Mouse (Mus musculus): ENCODE measurements around the gene Pus7. TPM values are rescaled to one million over a fixed set of nuclear protein-coding genes. Genes with fewer than 3 reads are reported as not detected.
A peak's percentile ranks its signal among the peaks of the same experiment; 100 is the strongest.

Gene Pus7
- total and polyA plus RNA-seq, 3 experiments = 95.8 to 142 TPM; not detected in 1

GRCm38 (mm10) chr5:23736366-23736765, 47.1 kb downstream of the Pus7 start:
- H3K4me3 ChIP-seq (ENCODE audit: control insufficient read depth in 1 of 2, insufficient read depth in 1 of 2, low read depth in 2 of 2, low read length in 2 of 2) = no peak overlapping the region
- no peak for DNase-seq (ENCODE audit: low read depth, low spot score)
- H3K27ac ChIP-seq (ENCODE audit: control insufficient read depth, low read depth, low read length) = no peak overlapping the region
- H3K4me1 ChIP-seq (ENCODE audit: control insufficient read depth in 1 of 2, insufficient read depth in 2 of 2, low read length in 2 of 2) = peaks cover 2 to 5% of the 10 kb centered on the region in 2 experiments
- TF ChIP-seq JUND (IDR thresholded peaks at IDR 0.05; ENCODE audit: low read depth, low read length) (no peak), MXI1 (IDR thresholded peaks at IDR 0.05; ENCODE audit: low read depth, low read length) (no peak), POLR2AphosphoS2 (IDR thresholded peaks at IDR 0.05; ENCODE audit: low read length) (no peak), ZKSCAN1 (IDR thresholded peaks at IDR 0.05; ENCODE audit: low read depth, low read length) (no peak), GABPA (IDR thresholded peaks at IDR 0.05; ENCODE audit: low read depth, low read length) (no peak), RCOR1 (IDR thresholded peaks at IDR 0.05; ENCODE audit: low read depth, low read length) (no peak), MAFK (IDR thresholded peaks at IDR 0.05; ENCODE audit: borderline replicate concordance, low read depth, low read length) (no peak), USF2 (IDR thresholded peaks at IDR 0.05; ENCODE audit: borderline replicate concordance in 1 of 2, insufficient read depth in 1 of 2, low read depth in 1 of 2, low read length in 2 of 2) (no peak), TAL1 (IDR thresholded peaks at IDR 0.05; ENCODE audit: low read length) (no peak), RAD21 (IDR thresholded peaks at IDR 0.05; ENCODE audit: low read depth, low read length) (no peak)
- no peaks in the 10 kb centered on the region for H3K79me2 ChIP-seq (ENCODE audit: control insufficient read depth, insufficient read depth, low read length, poor library complexity)
- H3K27me3 ChIP-seq (ENCODE audit: control insufficient read depth in 1 of 2, insufficient read depth in 2 of 2, low read length in 2 of 2) = no peaks in the 10 kb centered on the region
- no peak overlapping the region for H3K9ac ChIP-seq (ENCODE audit: control insufficient read depth, low read depth, low read length, poor library complexity, severe bottlenecking)
- peaks cover 2 to 3% of the 10 kb centered on the region in 2 experiments; a peak in 3 of 4 replicates for H3K36me3 ChIP-seq (ENCODE audit: control insufficient read depth in 1 of 2, insufficient read depth in 2 of 2, low read length in 2 of 2)
- H3K9me3 ChIP-seq (replicated peaks; ENCODE audit: insufficient read depth, low read length) = no peaks in the 10 kb centered on the region

DNA sequence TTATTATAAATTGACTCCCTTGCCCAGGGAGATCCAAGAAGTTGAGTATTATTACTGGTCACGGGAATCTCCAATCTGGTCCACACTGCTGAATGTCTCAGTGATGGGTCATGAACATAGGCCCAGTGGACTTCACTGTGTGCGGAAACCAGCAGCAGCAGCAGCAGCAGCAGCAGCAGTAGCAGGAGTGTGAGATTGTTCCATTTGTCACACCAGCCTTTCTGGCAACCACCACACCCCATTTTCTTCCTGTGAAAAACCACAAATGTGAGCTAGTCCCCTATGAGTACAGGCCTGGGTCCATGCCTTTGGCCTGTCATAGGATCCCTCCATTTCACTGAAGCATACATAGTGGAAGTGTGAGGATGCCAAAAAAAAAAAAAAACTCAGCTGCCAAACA, 61.6 kb downstream of the Pus7 start:
- H3K9ac ChIP-seq (ENCODE audit: control insufficient read depth, low read depth, low read length, poor library complexity, severe bottlenecking) = no peak overlapping the region
- peaks cover 16 to 25% of the 10 kb centered on the region in 2 experiments for H3K4me1 ChIP-seq (ENCODE audit: control insufficient read depth in 1 of 2, insufficient read depth in 2 of 2, low read length in 2 of 2)
- no peak overlapping the region for H3K27ac ChIP-seq (ENCODE audit: control insufficient read depth, low read depth, low read length)
- no peaks in the 10 kb centered on the region for H3K27me3 ChIP-seq (ENCODE audit: control insufficient read depth in 1 of 2, insufficient read depth in 2 of 2, low read length in 2 of 2)
- no peak overlapping the region for H3K4me3 ChIP-seq (ENCODE audit: control insufficient read depth in 1 of 2, insufficient read depth in 1 of 2, low read depth in 2 of 2, low read length in 2 of 2)
- TF ChIP-seq SIN3A (IDR thresholded peaks at IDR 0.05; ENCODE audit: low read length) (no peak), RAD21 (IDR thresholded peaks at IDR 0.05; ENCODE audit: low read depth, low read length) (no peak), KAT2A (conservative IDR thresholded peaks at IDR 0.05; ENCODE audit: low read depth, low read length) (no peak), TBP (IDR thresholded peaks at IDR 0.05; ENCODE audit: low read depth, low read length) (no peak), ZKSCAN1 (IDR thresholded peaks at IDR 0.05; ENCODE audit: low read depth, low read length) (no peak), EP300 (IDR thresholded peaks at IDR 0.05; ENCODE audit: low read depth in 1 of 2, low read length in 2 of 2) (no peak)
- H3K79me2 ChIP-seq (ENCODE audit: control insufficient read depth, insufficient read depth, low read length, poor library complexity) = no peaks in the 10 kb centered on the region
- DNase-seq (ENCODE audit: low read depth, low spot score) = peak; percentile 79
- peaks cover 0 to 34% of the 10 kb centered on the region in 2 experiments; a peak in 2 of 4 replicates for H3K36me3 ChIP-seq (ENCODE audit: control insufficient read depth in 1 of 2, insufficient read depth in 2 of 2, low read length in 2 of 2)
- H3K9me3 ChIP-seq (replicated peaks; ENCODE audit: insufficient read depth, low read length) = no peaks in the 10 kb centered on the region

DNA sequence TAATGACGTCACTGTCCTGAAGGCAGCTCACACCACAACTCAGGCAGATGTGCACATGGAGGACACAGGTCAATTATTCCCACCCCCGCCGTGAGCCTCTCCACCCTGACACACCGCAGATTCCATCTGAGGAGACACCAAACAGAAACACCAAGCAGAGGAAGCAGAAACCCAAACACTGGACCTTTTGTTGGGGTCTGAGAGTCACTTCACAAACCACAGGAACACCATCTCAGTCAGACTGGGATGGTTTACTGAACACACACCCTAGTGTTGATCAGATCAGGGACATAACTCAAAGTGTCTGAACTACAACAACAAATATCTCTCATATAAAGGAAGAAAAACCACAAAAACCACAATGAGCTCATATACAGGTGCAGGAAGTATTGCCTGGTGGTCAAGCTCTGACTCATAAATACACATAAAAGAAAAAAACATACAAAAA, 64.6 kb downstream of the Pus7 start:
- H3K27ac ChIP-seq (ENCODE audit: control insufficient read depth, low read depth, low read length) = peak overlapping the region; percentile 76; the same call in 1 of the 2 replicates
- peaks cover 0 to 34% of the 10 kb centered on the region in 2 experiments; a peak in 2 of 4 replicates for H3K36me3 ChIP-seq (ENCODE audit: control insufficient read depth in 1 of 2, insufficient read depth in 2 of 2, low read length in 2 of 2)
- H3K79me2 ChIP-seq (ENCODE audit: control insufficient read depth, insufficient read depth, low read length, poor library complexity) = no peaks in the 10 kb centered on the region
- H3K9me3 ChIP-seq (replicated peaks; ENCODE audit: insufficient read depth, low read length) = no peaks in the 10 kb centered on the region
- peak; percentile 46 for DNase-seq (ENCODE audit: low read depth, low spot score)
- H3K9ac ChIP-seq (ENCODE audit: control insufficient read depth, low read depth, low read length, poor library complexity, severe bottlenecking) = no peak overlapping the region
- peaks cover 16 to 27% of the 10 kb centered on the region in 2 experiments for H3K4me1 ChIP-seq (ENCODE audit: control insufficient read depth in 1 of 2, insufficient read depth in 2 of 2, low read length in 2 of 2)
- peak; percentile 79 for TF ChIP-seq ETS1 (IDR thresholded peaks at IDR 0.05; ENCODE audit: low read depth, low read length)
- TF ChIP-seq EP300 (IDR thresholded peaks at IDR 0.05; ENCODE audit: low read depth in 1 of 2, low read length in 2 of 2) = peak; percentile 36 to 50; a peak in 3 of 4 replicates
- TF ChIP-seq ELF1 (IDR thresholded peaks at IDR 0.05; ENCODE audit: low read depth, low read length) = no peak
- TF ChIP-seq MYC (IDR thresholded peaks at IDR 0.05; ENCODE audit: low read depth, low read length) = no peak
- no peaks in the 10 kb centered on the region for H3K27me3 ChIP-seq (ENCODE audit: control insufficient read depth in 1 of 2, insufficient read depth in 2 of 2, low read length in 2 of 2)
- H3K4me3 ChIP-seq (ENCODE audit: control insufficient read depth in 1 of 2, insufficient read depth in 1 of 2, low read depth in 2 of 2, low read length in 2 of 2) = no peak overlapping the region

All from MEL (cell line).